Mouse (Mus musculus) kidney, postnatal 36 days (tissue): ENCODE measurements at regions not wholly inside any gene's neighbourhood (a gene's known extent, or its start where the extent isn't known, plus 50 kb on each side); places are given as distances from the start of the nearest gene placed in this dataset.
"Not testable (repeated sequence)": the region's sequence is repeated elsewhere in the genome, so short reads cannot be mapped to it uniquely, and the experiment has no call there.

Experiments
- DNase-seq, 2 experiments: peaks; one replicate each; pipeline ENCODE4 v3.0.0; 2021 to 2022; ENCODE audit warnings: mixed read lengths in 2 of 2

GRCm38 (mm10) chr13:57186168-57186567 lies 290.4 kb upstream of the Trpc7 start:
- DNase-seq: peak; percentile 14 to 22

- no peak for DNase-seq
Observed at GRCm38 (mm10) chr13:57170180-57170579, 274.4 kb upstream of the Trpc7 start.

GRCm38 (mm10) chr13:57169621-57170020 lies 273.8 kb upstream of the Trpc7 start:
- DNase-seq: no peak

GRCm38 (mm10) chr13:57165367-57165766 lies 269.6 kb upstream of the Trpc7 start:
- no peak for DNase-seq

DNA sequence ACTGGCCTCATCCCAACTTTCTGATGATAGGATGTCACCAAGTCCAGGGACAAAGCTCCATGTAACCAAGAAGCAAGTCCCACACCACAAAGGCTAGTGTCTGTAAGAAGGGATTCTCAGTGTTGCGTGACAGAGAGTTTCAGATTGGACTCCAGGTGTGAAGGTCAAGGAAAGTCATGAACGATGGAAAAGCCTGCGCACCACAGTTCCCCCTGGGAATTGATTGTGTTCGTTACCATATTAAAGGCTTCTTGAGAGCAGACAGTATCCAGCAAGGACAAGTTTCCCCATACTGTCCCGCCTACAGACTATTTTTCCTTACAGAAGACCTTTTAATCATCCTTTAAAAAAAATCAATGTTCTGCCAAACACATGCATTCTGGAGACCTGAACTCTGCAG lies 257.0 kb upstream of the Trpc7 start:
- DNase-seq: no peak

DNA sequence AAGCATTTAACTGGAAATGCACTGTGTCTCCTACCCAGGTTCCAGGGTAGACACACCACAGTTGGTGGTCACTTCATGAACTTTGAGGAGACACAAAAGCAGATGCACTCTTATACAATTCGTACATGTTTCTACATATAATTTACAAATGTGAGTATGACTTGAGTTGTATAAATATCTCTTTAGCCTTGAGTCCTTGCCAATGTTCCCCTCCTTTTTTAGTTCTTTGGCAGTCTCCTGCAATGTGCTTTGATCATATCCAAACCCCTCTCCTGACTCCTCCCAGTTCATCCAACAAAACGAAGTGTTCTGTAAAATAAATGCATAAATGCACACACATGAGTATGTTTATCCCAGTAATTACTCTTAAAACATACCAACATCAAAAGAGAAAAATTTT lies 251.8 kb upstream of the Trpc7 start:
- DNase-seq: no peak

DNA sequence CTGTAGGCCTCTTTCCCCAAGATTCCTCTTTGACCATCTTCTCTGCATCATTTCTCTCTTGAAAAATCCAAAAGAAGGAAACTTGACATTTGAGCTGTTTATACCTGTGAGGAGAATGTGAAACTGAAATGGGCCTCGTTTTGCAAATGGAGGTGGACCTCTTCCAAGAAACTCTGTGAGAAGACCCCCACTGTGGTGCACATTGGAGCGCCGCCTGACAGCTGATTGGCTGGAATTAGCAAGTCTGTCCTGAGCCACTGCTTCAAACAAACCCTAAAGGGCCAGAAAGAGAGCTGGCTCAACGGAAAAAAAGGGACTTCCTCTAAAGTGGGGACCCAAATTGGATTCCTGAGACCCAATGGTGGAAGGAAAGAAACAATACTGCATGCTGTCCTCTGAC lies 250.9 kb upstream of the Trpc7 start:
- DNase-seq: no peak

- no peak for DNase-seq
Observed at GRCm38 (mm10) chr13:57145782-57146181, 250.0 kb upstream of the Trpc7 start.

DNA sequence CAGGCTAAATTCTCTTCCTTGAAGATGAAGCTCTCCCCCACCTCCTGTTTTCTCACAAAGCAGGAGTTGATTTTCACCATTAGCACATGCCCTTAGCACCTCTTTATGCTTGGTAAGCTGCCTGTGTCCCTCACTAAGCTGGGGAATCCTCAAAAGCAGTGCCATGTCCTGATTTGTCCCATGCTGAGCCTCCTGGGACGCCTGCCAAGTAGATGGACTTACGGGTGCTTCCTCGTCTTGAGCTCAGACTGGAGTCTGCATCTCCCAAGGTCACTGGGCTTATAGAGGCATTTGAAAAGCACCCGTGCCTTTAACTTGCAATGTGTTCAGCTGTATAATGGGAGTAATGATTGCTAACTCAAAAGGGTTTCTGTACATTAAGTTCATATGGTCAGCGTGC lies 247.1 kb upstream of the Trpc7 start:
- DNase-seq: peak in 1 of 2 experiments; percentile 15

DNA sequence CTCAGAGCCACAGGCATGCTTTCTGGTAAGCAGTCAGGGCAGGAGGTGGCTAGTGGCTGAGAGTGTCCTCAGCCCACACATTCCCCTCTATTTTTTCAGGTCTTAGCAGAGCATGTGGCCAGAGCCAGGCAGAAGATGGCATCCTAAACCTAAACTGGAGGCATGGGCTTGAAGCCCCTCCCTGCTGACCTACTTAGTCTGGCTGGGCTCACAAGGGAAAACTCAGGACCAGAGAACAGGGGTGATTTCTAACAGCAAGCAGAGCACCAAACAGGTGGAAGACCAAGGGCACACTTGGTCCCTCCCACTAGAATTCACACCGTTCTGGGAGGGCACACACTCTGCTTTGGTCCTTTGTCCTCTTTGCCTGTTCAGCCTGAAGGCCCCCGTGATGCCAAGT lies 246.6 kb upstream of the Trpc7 start:
- no peak for DNase-seq

GRCm38 (mm10) chr13:57115936-57116335 lies 220.1 kb upstream of the Trpc7 start:
- DNase-seq: no peak

DNA sequence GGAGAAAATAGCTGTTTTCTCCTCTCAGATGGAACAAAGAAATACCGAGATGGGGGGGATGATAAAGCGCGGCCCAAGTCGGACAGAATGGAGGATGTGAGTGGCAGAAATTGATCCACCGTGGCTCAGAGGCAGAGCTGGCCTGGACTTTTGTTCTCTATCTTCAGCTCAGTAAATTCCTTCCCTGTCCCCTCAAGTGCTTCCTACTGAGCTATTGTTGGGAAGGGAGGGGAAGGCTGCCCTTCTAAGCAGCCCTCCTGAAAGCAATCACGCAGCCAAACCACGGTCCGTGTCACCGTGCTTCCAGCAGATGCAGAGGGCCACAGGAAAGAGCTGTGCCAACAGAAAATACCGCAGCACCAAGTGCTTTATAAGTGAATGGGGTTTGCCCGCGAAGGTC lies 212.2 kb upstream of the Trpc7 start:
- DNase-seq: no peak

GRCm38 (mm10) chr13:57099601-57100000 lies 203.8 kb upstream of the Trpc7 start:
- no peak for DNase-seq

DNA sequence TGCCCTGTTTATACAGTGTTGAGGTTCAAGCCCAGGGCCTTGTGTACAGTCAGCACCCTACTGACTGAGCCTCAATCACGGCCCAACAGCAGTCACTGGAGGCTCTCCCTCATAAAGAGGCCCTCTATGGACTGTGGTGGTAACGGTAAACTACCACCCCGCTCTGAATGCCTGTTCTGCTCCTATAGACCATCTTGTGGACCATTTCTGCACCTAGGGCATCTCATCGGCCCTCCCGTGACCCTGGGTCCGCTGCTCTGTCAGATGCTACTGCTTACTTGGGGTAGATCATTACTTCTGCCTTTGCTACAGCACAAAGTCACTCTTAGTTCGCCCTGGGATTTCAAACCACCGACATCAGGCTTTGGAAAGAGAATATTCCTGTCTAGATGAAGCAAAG lies 196.1 kb upstream of the Trpc7 start:
- DNase-seq: no peak

DNA sequence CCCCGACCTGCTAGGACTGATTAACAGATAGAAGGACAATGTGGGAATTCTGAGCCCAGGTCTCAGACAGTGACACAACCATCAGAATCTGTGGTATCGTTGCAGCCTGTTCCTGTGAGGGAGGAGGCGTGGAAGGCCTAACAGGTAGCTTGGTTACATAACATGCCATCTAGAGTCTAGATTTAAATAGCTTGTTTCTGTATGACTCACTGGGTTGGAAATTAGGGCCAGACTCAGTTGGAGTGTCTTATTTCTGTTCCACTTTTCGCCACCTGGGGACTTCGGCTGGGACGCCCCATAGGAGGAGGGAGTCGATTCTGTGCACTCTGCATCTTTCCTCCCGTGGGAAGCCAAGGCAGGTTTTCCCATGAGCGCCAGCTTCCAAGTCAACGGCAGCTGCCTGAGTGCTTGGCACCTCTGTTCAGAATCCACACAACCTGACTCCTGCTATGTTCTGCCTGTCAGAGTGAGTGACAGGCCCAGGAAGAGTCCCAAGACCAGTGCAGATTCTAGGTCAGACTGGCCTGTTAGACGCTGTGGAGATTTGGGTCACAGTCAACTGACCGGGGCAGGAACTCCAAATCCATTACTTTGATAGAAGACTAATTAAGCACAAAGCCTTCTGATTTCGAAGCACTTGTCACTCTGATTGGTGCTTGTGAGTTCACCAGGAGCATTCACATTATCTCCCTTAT lies 193.7 kb upstream of the Trpc7 start:
- no peak for DNase-seq

DNA sequence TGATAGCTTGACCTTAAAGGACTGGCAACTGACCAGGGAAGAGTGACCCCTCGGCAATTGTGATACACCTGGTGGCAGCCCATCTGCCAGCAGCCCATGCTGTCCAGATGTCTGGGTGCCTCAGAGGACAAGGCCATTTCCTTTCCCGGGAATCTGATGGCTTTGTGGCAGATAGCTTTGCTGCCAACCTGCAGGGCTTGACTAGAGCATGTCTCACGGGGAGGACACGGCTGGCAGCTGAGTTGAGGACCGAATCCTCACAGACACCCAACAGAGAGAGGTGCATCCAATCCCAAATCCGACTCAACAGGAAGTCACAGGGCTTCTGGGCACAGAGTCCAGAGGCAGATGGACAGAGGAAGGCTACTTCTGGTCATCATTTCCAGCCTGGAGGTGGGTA lies 192.2 kb upstream of the Trpc7 start:
- DNase-seq: no peak

- no peak for DNase-seq
Observed at GRCm38 (mm10) chr13:57087398-57087797, 191.6 kb upstream of the Trpc7 start.

DNA sequence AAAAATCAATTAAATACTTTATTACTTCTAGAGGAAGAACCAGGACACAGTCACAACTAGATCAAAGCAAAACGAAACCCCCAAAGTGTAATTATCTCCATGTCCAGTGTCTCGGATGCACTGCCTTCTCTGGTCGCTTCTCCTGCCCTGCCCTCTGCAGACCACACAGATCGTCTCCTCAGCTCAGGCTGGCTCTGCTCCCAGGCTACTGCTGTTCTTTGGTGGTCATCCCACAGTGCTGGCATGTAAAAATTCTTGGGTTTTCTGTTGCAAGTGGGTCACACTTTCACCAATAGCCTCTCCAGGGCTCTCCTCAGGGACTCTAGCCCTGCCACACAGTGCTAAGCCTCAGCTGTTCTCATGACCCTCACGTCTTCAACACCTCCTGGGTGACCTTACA lies 188.0 kb upstream of the Trpc7 start:
- DNase-seq: no peak

GRCm38 (mm10) chr13:57070479-57070878 lies 174.7 kb upstream of the Trpc7 start:
- no peak for DNase-seq

DNA sequence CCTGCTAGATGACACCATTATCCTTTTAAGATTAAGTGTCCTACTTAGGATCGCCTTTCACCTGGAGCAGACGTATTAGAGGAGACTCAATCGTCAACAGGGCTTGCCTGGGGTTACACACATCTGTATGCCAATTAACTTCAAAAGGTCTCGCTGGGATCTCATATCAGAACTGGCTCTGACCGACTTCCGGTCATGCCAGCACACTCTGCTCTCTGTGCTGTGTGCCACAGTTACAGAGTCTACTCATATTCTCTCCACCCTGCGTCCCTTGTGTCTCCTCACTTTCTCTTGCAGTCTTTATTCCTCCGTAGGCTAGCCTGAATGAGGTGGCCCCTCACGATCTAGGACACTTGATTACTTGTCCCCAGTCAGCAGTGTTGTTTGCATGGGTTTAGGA lies 165.9 kb upstream of the Trpc7 start:
- DNase-seq: no peak

GRCm38 (mm10) chr13:57061074-57061473 lies 165.3 kb upstream of the Trpc7 start:
- DNase-seq: no peak

DNA sequence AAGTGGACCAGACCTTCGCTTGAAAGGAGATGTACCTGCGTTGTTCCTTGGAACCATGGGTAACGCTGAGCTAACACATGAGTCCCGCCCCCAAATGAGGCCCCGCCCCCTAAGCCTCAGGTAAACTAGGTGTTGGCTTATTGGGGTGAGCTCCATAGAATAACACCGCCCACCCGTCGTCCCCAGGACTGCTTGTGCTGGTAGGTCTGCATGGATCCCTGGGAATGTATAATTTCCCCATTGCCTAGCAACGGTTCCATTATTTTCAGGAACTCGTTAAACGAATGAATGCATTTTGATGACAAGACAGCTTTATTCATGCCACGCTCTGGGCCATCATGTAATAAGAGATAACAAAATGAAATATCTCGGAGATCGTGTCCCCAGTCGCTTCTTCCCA lies 161.0 kb upstream of the Trpc7 start:
- DNase-seq: no peak

DNA sequence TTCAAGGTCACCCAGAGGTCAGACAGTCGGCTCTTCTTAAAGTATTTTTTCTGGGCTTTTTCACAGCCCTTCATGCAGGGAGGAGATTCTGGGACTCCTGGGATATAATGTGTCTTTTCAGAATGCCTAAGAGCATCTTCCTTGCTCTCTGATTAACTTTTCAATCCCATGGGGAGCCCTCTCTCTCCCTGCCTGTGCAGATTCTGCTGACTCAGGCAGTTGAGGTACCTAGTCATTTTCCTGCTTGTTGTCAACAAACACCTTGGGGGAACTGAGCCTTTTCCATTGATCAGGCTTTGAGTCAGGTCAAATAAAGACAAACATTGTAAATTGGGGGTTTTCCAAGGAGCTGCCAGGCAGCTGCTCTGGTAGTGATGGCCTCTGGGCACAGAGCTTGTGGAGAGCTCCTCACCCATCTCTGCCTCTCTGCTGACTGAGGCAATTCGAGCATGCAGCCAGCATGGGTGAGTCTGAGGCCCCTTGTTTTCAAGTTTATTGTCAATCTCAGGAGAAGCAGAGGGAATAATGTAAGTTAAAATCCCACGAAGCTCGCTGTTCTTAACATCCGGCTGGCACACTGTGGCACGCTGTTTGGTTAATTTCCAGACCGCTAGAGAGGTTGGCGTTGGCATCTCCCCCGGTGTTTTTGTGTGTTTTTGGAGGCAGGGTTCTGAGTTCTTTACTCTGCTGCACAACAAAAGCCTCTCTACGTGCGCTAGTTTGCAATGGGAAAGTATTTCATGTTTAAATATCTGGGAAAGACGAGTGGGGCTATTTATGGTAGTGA lies 159.8 kb upstream of the Trpc7 start:
- no peak for DNase-seq

GRCm38 (mm10) chr13:57053361-57053760 lies 157.6 kb upstream of the Trpc7 start:
- DNase-seq: no peak

DNA sequence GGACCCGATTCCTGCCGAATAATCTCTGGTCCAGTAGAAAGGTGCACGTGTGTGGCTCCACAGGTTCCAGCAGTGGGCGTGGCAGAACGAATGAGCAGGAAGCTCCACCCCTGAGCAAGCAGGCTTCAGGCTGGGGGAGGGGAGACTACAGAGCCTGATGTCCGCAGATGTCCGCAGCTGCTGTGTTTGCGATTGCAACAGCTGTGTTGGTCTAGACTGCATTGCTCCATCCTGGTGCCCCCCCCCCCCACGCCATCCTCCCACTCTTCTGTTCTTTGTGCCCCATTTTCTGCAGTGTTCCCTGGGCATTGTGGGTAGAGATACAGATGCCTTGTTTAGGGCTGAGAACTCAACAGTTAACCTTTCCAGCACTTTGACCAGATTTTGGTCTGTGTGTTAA lies 150.3 kb upstream of the Trpc7 start:
- DNase-seq: not testable (repeated sequence)
